Mouse (Mus musculus): ENCODE data around the gene Ephb6. TPM values are rescaled to one million over a fixed set of nuclear protein-coding genes. Genes with fewer than 3 reads are reported as not detected.

Gene Ephb6
- polyA plus RNA-seq, 1 experiment from 2014 or later: 13.9 TPM

DNA sequence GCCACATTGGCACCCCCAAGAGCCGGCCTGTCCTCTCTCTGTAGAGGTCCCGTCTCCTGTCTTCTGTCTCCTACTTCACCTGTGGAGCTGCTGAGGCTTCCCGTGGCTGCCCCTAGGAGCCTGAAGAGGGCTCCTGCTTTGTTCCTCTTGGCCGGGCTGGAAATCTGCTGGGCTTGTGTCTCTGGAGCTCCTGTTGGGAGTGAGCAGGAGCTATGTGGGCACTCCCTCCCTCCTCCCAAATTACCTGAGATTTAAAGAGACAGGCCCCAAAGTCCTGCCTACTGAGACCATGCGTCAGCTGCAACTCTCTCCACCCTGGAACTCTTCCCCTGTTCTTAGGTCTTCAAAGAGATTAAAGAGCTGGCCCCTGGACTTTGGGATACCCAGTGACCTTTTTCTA is 30.9 kb downstream of the Ephb6 start, which contains the start of gene Trpv6:
TSS of gene Trpv6 (minus strand) at position 228 of the 400 bp plus-strand sequence.
- DNase-seq (ENCODE audit: low spot score): no peak
- 0 out of 2 replicates have a peak, but pooled peaks cover 8% of the 10 kb centered on the region for H3K4me1 ChIP-seq (replicated peaks)
- 23% methylated on average over 5 of the region's 5 CpGs for WGBS
- no peaks in the 10 kb centered on the region for H3K27me3 ChIP-seq (ENCODE audit: insufficient read depth, poor library complexity, severe bottlenecking)
- H3K4me3 ChIP-seq: no peak within 1 kb of the TSS
- no peaks in the 10 kb centered on the region for H3K36me3 ChIP-seq
- H3K27ac ChIP-seq: no peak within 1 kb of the TSS
- H3K9me3 ChIP-seq: no peaks in the 10 kb centered on the region

DNA sequence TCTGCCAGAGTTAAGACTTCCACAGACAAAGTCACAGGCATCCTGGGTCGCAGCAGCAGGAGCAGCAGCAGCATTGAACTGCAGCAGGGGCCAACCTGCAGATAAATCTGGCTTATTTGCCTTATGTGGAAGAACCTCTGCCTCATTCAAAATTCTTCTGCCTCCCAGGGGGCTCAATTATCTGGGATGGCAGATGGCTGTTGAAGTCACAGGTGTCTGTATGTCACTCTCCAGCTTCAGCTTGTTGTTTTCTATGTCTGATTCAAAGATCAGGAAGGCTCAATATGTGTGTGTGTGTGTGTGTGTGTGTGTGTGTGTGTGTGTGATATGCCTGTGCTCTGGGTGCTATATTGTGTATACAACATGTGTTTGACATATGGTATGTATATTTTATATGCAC is 32.1 kb downstream of the Ephb6 start:
- 0 out of 2 replicates have a peak, but pooled peaks cover 8% of the 10 kb centered on the region for H3K4me1 ChIP-seq (replicated peaks)
- DNase-seq (ENCODE audit: low spot score): no peak

DNA sequence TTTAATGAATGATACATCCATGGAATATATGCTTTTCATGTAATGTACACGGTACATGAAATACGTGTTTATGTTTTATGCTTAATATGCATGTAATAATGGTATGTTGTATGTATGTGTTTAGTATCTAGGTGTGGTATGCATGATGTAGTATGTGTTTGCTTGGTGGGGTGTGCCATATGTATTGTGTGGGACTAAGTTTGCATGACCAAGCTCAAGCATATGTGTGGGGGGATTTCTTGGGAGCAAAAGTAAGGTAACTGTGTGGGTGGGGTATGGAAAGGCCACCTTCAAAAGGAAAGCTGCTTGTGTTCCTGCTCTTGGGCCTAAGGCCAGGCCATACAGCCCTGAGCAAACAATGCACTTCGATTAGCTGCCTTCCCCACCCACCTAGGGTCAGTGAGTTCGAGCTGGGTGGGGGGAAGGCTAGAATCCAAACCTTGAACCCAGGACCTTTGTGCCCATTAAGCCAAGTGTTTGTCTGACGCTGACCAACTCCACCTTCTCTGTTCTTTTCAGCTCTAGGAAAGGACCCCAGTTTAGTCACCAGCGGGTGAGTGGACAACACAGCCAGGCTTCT is 32.7 kb downstream of the Ephb6 start:
- Histone ChIP-seq H3K4me3 (no peak overlapping the region), H3K9me3 (no peaks in the 10 kb centered on the region), H3K4me1 (replicated peaks) (0 out of 2 replicates have a peak, but pooled peaks cover 8% of the 10 kb centered on the region), H3K27ac (no peak overlapping the region), H3K36me3 (no peaks in the 10 kb centered on the region), H3K27me3 (ENCODE audit: insufficient read depth, poor library complexity, severe bottlenecking) (no peaks in the 10 kb centered on the region)
- 83% methylated on average over 6 of the region's 6 CpGs for WGBS
- DNase-seq (ENCODE audit: low spot score): no peak

More for the DNA sequence above, 32.1 kb downstream of the Ephb6 start:
- Histone ChIP-seq H3K27me3 (ENCODE audit: insufficient read depth, poor library complexity, severe bottlenecking) (no peaks in the 10 kb centered on the region), H3K4me3 (no peak overlapping the region), H3K9me3 (no peaks in the 10 kb centered on the region), H3K27ac (no peak overlapping the region), H3K36me3 (no peaks in the 10 kb centered on the region)
- 25% methylated on average over 1 of the region's 1 CpGs for WGBS

DNA sequence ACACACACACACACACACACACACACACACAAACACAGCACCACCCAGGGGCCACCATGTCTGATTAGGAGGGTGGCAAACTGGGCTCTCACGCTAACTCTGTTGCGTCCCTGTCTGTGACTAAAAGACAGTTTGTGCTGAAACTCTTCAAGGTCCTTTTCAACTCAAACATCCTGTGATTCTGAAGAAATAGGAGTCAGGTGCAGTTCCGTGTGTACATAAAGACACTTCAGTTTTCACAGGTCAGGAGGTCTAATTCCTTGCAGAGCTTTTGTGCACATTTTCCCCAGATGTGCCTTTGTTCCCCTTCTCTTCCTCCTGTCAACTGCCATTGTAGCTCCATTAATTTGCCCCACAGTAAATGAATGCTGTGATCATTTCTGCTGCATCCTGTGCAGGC is 35.2 kb downstream of the Ephb6 start:
- 0 out of 2 replicates have a peak, but pooled peaks cover 4% of the 10 kb centered on the region for H3K4me1 ChIP-seq (replicated peaks)
- no peaks in the 10 kb centered on the region for H3K9me3 ChIP-seq
- H3K36me3 ChIP-seq: no peaks in the 10 kb centered on the region
- WGBS: 69% methylated on average over 3 of the region's 3 CpGs
- H3K27me3 ChIP-seq (ENCODE audit: insufficient read depth, poor library complexity, severe bottlenecking): no peaks in the 10 kb centered on the region
- no peak for DNase-seq (ENCODE audit: low spot score)
- no peak overlapping the region for H3K4me3 ChIP-seq
- H3K27ac ChIP-seq: no peak overlapping the region

DNA sequence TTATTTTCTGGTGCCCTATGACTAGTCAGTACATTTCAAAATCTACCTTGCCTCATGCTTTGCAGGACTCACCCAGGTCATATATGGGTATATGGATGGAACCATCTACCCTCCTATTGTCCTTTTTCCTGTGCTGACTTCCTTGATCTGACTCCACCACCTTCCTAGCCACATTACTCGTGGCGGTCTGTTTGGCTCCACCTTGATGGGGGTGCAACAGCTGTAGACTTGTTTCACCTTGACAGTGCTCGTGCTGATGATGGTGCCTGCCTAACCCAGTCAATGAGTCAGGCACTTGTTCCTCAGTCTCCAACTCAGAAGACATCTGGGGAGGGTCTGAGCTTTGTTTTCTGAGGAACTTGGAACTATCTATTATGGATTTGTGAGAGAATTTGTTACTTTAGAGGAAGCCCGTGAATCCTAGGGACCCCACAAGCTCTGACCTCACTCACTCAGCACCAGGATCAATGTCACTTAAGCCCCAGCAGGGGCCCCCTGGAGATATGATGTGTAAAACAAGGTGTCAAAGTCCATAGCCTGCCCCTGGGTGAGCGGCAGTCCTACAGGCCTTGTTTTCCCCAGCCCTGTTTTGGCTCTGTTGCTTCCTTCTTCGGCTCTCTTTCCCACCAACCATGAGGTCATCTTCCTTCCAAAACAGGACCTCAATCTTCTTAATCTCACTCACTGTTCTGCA is 36.0 kb downstream of the Ephb6 start:
- no peak overlapping the region for H3K4me3 ChIP-seq
- WGBS: 78% methylated on average over 6 of the region's 6 CpGs
- no peak overlapping the region for H3K27ac ChIP-seq
- no peaks in the 10 kb centered on the region for H3K27me3 ChIP-seq (ENCODE audit: insufficient read depth, poor library complexity, severe bottlenecking)
- H3K4me1 ChIP-seq (replicated peaks): no peaks in the 10 kb centered on the region
- no peaks in the 10 kb centered on the region for H3K36me3 ChIP-seq
- no peaks in the 10 kb centered on the region for H3K9me3 ChIP-seq
- DNase-seq (ENCODE audit: low spot score): no peak

DNA sequence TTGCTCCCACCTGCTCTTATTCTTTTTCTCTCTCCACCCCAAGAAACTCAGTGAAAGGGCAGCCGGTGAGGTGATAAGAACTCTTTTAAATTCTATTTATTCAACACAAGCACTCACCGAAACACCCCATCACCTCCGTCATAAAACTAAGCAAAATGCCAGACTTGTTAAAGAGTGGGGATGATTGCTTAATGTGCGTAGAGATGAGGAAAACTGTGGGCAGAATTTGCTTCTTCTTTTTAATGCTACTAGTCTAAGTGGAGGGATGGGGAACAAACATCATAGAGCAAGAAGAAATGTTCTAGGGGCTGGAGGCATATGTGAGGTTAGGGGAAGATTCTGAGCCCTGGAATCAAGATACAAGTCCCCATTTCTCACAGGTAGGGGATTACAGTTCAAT is 37.5 kb downstream of the Ephb6 start:
- H3K27me3 ChIP-seq (ENCODE audit: insufficient read depth, poor library complexity, severe bottlenecking): no peaks in the 10 kb centered on the region
- WGBS: 85% methylated on average over 4 of the region's 4 CpGs
- no peak overlapping the region for H3K4me3 ChIP-seq
- H3K9me3 ChIP-seq: no peaks in the 10 kb centered on the region
- no peak overlapping the region for H3K27ac ChIP-seq
- no peaks in the 10 kb centered on the region for H3K36me3 ChIP-seq
- H3K4me1 ChIP-seq (replicated peaks): no peaks in the 10 kb centered on the region
- no peak for DNase-seq (ENCODE audit: low spot score)

DNA sequence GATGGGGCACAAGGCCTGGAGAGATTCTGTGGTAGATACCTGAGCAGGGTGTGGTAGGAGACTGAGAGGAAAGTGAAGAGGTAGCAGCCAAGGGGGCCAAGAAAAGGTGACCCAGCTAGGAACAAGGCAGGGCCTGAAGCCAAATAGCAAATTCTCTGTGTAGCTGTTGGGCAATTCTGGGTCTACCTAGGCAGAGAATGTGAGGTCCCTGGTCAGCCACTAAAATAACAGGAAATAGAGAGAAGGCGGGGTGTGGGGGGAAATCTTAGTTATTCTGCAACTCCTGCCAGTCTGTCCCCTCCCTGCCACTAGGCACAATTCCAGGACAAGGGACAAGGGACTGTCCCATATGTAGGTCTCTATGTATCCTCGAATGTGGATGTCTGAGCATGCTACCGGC is 37.9 kb downstream of the Ephb6 start:
- no peaks in the 10 kb centered on the region for H3K27me3 ChIP-seq (ENCODE audit: insufficient read depth, poor library complexity, severe bottlenecking)
- no peaks in the 10 kb centered on the region for H3K36me3 ChIP-seq
- no peaks in the 10 kb centered on the region for H3K9me3 ChIP-seq
- no peak for DNase-seq (ENCODE audit: low spot score)
- no peak overlapping the region for H3K27ac ChIP-seq
- WGBS: 88% methylated on average over 3 of the region's 3 CpGs
- no peak overlapping the region for H3K4me3 ChIP-seq
- H3K4me1 ChIP-seq (replicated peaks): no peaks in the 10 kb centered on the region

DNA sequence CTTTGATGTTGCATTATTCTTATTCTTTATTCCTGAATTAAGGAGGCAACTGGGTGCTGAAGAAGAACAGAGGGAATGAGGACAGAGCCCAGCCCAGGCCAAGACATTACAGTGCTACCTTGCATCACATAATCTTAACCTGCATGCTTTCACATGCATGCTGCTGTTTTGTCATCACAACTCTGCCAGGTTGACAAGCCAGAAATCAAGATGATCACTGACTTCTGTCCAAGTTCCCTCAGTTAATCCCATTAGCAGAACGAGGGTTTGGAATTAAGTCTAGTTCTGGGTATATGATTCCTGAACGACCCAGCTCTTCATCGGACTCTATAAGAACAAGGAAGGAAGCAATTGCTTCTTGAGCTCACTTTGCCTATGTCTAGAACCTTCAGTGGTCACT is 40.9 kb downstream of the Ephb6 start:
- Histone ChIP-seq H3K27me3 (ENCODE audit: insufficient read depth, poor library complexity, severe bottlenecking) (no peaks in the 10 kb centered on the region), H3K9me3 (no peaks in the 10 kb centered on the region), H3K4me3 (no peak overlapping the region), H3K4me1 (replicated peaks) (no peaks in the 10 kb centered on the region), H3K27ac (no peak overlapping the region), H3K36me3 (no peaks in the 10 kb centered on the region)
- WGBS: 90% methylated on average over 3 of the region's 3 CpGs
- DNase-seq (ENCODE audit: low spot score): no peak

DNA sequence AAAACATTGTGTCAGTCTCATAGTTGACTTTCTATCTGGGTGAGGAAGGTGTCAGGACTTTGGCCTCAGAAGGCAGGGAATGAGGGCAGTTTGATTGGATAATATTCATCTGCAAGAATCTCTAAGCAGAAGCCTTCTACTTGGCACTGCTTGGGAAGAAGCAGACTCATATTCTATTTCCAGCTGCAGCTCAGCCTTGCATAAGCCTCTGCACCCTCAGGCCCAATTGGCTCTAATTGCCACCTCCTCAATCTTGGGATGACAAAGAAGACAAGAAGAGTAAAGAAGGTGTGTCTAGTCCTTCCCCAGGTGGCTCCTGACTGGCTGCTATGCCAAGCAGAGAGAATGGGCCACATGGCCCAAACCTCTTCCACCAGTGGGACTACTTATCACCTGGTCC is 41.4 kb downstream of the Ephb6 start:
- no peak overlapping the region for H3K27ac ChIP-seq
- DNase-seq (ENCODE audit: low spot score): no peak
- H3K4me1 ChIP-seq (replicated peaks): no peaks in the 10 kb centered on the region
- H3K27me3 ChIP-seq (ENCODE audit: insufficient read depth, poor library complexity, severe bottlenecking): no peaks in the 10 kb centered on the region
- H3K36me3 ChIP-seq: no peaks in the 10 kb centered on the region
- no peak overlapping the region for H3K4me3 ChIP-seq
- no peaks in the 10 kb centered on the region for H3K9me3 ChIP-seq

DNA sequence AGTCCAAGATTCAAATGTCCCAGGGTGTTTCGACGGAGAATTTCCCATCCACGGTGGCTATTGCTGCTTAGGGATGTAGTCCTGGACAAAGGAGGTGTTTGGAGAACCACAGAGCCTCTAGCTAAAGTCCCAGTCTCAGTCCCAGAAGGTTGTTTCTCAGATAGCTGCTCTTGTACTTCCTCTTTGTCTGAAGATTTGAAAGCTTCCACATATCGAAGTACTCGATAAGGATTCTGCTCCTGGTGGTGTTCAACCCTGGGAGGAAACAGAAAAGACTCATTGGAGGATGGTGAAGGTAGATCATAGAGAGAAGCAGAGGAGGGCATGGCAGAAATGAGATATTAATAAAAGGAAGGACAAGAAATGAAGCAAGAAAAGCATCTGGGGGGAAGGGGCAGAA is 47.9 kb downstream of the Ephb6 start:
- Histone ChIP-seq H3K27me3 (ENCODE audit: insufficient read depth, poor library complexity, severe bottlenecking) (no peaks in the 10 kb centered on the region), H3K4me3 (no peak overlapping the region), H3K27ac (no peak overlapping the region), H3K36me3 (no peaks in the 10 kb centered on the region), H3K9me3 (no peaks in the 10 kb centered on the region), H3K4me1 (replicated peaks) (no peaks in the 10 kb centered on the region)
- no peak for DNase-seq (ENCODE audit: low spot score)
- 92% methylated on average over 5 of the region's 5 CpGs for WGBS

DNA sequence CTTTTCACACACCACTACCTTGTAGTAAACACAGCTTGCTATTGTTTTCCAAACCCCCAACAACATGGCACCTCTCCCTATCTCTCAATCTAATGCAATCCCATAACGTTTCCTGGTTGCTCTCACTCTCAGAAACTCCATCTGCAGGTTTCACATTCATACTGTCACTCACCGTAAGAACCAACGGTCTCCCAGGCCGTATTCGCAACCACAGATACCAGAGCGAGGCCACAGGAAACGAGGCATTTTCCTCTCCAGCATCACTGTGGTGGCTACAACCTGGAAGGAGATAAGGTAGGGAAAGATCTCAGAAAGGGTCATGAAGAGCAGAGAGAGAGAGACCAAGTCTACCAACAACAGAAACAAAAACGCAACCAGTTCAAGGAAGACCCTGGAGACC is 49.4 kb downstream of the Ephb6 start:
- DNase-seq (ENCODE audit: low spot score): no peak
- H3K27me3 ChIP-seq (ENCODE audit: insufficient read depth, poor library complexity, severe bottlenecking): no peaks in the 10 kb centered on the region
- no peak overlapping the region for H3K4me3 ChIP-seq
- WGBS: 89% methylated on average over 8 of the region's 8 CpGs
- H3K36me3 ChIP-seq: no peaks in the 10 kb centered on the region
- no peaks in the 10 kb centered on the region for H3K9me3 ChIP-seq
- no peak overlapping the region for H3K27ac ChIP-seq
- no peaks in the 10 kb centered on the region for H3K4me1 ChIP-seq (replicated peaks)

DNA sequence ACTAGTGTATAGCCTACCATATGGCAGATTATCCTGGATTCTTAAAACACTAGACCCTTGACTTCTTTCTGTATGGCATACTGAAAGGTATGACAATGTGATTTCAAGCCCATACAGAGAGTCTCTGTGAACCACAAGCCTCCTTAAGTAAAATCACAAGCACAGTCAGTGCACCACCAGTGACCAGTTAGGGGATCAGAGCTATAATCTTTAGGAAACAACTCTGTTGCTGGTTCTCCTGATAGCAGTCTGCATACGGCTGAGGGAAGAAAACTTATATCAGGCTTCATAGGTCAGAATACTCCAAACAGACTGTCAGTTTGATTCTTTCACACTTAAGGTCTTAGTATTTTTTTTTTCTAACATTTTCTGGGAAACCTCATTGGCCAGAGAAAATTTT is 53.2 kb downstream of the Ephb6 start:
- H3K9me3 ChIP-seq: no peaks in the 10 kb centered on the region
- no peaks in the 10 kb centered on the region for H3K36me3 ChIP-seq
- 76% methylated on average over 1 of the region's 1 CpGs for WGBS
- H3K4me3 ChIP-seq: no peak overlapping the region
- H3K27ac ChIP-seq: no peak overlapping the region
- H3K27me3 ChIP-seq (ENCODE audit: insufficient read depth, poor library complexity, severe bottlenecking): no peaks in the 10 kb centered on the region
- DNase-seq (ENCODE audit: low spot score): no peak
- no peaks in the 10 kb centered on the region for H3K4me1 ChIP-seq (replicated peaks)

DNA sequence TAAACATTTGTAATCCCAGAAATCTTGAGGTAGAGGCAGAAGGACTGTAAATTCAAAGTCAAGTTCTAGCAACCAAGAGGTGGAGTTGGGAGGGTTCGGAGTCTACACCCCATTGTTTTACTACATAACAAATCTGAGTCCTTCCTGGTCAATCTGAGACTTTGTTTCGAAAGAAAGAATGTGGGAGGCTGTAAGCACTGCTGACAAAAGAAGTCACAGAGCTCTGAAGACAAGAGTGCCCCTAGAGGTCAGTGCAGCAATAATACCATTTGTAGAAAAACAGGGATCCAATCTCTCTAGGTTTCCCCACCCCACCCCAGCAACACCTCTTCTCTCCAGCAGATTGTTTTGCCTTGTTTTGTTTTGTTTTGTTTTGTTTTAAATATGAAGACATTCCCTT is 57.0 kb downstream of the Ephb6 start:
- no peak overlapping the region for H3K27ac ChIP-seq
- no peaks in the 10 kb centered on the region for H3K4me1 ChIP-seq (replicated peaks)
- H3K36me3 ChIP-seq: no peaks in the 10 kb centered on the region
- no peaks in the 10 kb centered on the region for H3K9me3 ChIP-seq
- 37% methylated on average over 2 of the region's 2 CpGs for WGBS
- no peak for DNase-seq (ENCODE audit: low spot score)
- no peak overlapping the region for H3K4me3 ChIP-seq
- H3K27me3 ChIP-seq (ENCODE audit: insufficient read depth, poor library complexity, severe bottlenecking): no peaks in the 10 kb centered on the region
